Mouse (Mus musculus): Measurements from ENCODE around the gene Tspan14. TPM values are rescaled to one million over a fixed set of nuclear protein-coding genes. Genes with fewer than 3 reads are reported as not detected.

Tspan14 gene
- polyA plus RNA-seq (2011; ENCODE audit: insufficient read depth, insufficient read length, low read depth, missing spikeins): 58.8 and 60.0 TPM in 2 replicates

GRCm38 (mm10) chr14:40966392-40966861, at the start of gene Tspan14:
Gene Tspan14, minus strand, starts transcription at chr14:40966807.
- TF ChIP-seq POLR2A (IDR thresholded peaks at IDR 0.05; ENCODE audit: insufficient read depth, low read length) (no peak), EP300 (IDR thresholded peaks at IDR 0.05; ENCODE audit: insufficient read depth, low read depth, low read length) (no peak), CTCF (IDR thresholded peaks at IDR 0.05; ENCODE audit: low read depth, low read length) (no peak)
- no peaks in the 10 kb centered on the region for H3K9me3 ChIP-seq (replicated peaks; ENCODE audit: control insufficient read depth, insufficient read depth, low read length, poor library complexity, severe bottlenecking)
- peak within 1 kb of the TSS; percentile 98 for H3K4me3 ChIP-seq (ENCODE audit: low read depth, low read length)
- H3K9ac ChIP-seq (ENCODE audit: low read depth, poor library complexity, severe bottlenecking): peak within 1 kb of the TSS; percentile 83
- no peaks in the 10 kb centered on the region for H3K36me3 ChIP-seq (ENCODE audit: control insufficient read depth, insufficient read depth, low read length, poor library complexity, severe bottlenecking)
- no peaks in the 10 kb centered on the region for H3K27me3 ChIP-seq (ENCODE audit: control insufficient read depth, insufficient read depth, low read length, poor library complexity, severe bottlenecking)
- H3K27ac ChIP-seq (ENCODE audit: insufficient read depth, low read length): peak within 1 kb of the TSS; percentile 85
- peaks cover 11% of the 10 kb centered on the region for H3K4me1 ChIP-seq (ENCODE audit: control insufficient read depth, insufficient read depth, low read length)

- Histone ChIP-seq H3K4me3 (ENCODE audit: low read depth, low read length) (no peak overlapping the region), H3K36me3 (ENCODE audit: control insufficient read depth, insufficient read depth, low read length, poor library complexity, severe bottlenecking) (no peaks in the 10 kb centered on the region), H3K4me1 (ENCODE audit: control insufficient read depth, insufficient read depth, low read length) (no peaks in the 10 kb centered on the region), H3K9ac (ENCODE audit: low read depth, poor library complexity, severe bottlenecking) (no peak overlapping the region), H3K9me3 (replicated peaks; ENCODE audit: control insufficient read depth, insufficient read depth, low read length, poor library complexity, severe bottlenecking) (no peaks in the 10 kb centered on the region), H3K27ac (ENCODE audit: insufficient read depth, low read length) (no peak overlapping the region), H3K27me3 (ENCODE audit: control insufficient read depth, insufficient read depth, low read length, poor library complexity, severe bottlenecking) (peaks cover 3% of the 10 kb centered on the region; the same call in 1 of the 2 replicates)
- TF ChIP-seq EP300 (IDR thresholded peaks at IDR 0.05; ENCODE audit: insufficient read depth, low read depth, low read length) (no peak), CTCF (IDR thresholded peaks at IDR 0.05; ENCODE audit: low read depth, low read length) (no peak), POLR2A (IDR thresholded peaks at IDR 0.05; ENCODE audit: insufficient read depth, low read length) (no peak)
Observed at GRCm38 (mm10) chr14:41014701-41015240, 48.2 kb upstream of the Tspan14 start.

DNA sequence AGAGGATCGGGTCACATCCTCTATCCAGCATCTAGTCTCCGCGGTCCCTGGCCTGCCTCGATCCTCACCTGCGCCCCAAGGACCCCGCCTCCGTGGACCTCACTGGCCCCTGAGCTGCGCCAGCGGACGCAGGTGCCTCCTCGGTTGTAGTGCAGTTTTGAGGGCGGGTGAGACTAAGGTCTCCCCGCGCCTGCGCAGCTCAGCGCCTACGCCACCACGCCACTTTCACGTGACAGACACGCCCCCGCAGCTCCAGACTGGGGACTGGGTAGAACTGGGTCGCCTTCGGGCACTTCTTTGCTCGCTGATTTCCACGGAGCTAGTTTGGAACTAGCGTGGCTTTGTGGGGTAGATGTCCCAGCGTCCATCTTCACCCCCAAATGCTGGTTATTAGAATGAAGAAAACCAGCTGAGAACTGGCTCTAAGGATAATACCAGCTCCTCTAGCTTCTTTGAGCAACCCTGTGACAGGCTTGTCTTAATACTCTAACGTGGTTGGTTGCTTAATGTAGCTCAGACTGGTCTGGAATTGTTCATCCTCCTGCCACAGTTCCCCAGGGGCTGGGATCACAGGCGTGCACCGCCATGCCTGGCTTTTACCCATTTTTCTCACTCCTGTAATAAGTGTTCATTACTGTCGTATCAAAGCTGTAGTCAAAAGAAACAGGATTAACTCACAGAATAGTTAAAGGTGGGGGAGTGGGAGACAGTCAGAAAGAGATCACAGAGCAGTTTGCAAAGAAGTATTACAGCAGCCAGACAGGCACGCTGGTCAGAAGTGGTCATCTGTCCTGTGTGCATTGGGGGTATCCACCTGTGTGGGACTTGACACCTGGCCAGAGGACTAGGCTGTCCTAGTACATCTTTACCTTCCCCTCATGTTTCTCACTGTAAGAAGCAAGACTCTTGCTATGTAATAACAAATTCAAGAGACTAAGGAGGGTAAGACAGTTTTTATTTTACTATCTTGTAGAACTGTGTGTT, 47.3 kb upstream of the Tspan14 start, which contains the start of gene Fam213a:
Gene Fam213a, minus strand, starts transcription at position 159 of the 984 bp plus-strand sequence.
- Histone ChIP-seq H3K4me1 (ENCODE audit: control insufficient read depth, insufficient read depth, low read length) (no peaks in the 10 kb centered on the region), H3K36me3 (ENCODE audit: control insufficient read depth, insufficient read depth, low read length, poor library complexity, severe bottlenecking) (no peaks in the 10 kb centered on the region), H3K9me3 (replicated peaks; ENCODE audit: control insufficient read depth, insufficient read depth, low read length, poor library complexity, severe bottlenecking) (no peaks in the 10 kb centered on the region), H3K27ac (ENCODE audit: insufficient read depth, low read length) (no peak within 1 kb of the TSS), H3K27me3 (ENCODE audit: control insufficient read depth, insufficient read depth, low read length, poor library complexity, severe bottlenecking) (peaks cover 3% of the 10 kb centered on the region; the same call in 1 of the 2 replicates), H3K4me3 (ENCODE audit: low read depth, low read length) (peak within 1 kb of the TSS; percentile 29), H3K9ac (ENCODE audit: low read depth, poor library complexity, severe bottlenecking) (no peak within 1 kb of the TSS)
- TF ChIP-seq CTCF (IDR thresholded peaks at IDR 0.05; ENCODE audit: low read depth, low read length): no peak
- no peak for TF ChIP-seq POLR2A (IDR thresholded peaks at IDR 0.05; ENCODE audit: insufficient read depth, low read length)
- no peak for TF ChIP-seq EP300 (IDR thresholded peaks at IDR 0.05; ENCODE audit: insufficient read depth, low read depth, low read length)

GRCm38 (mm10) chr14:41013143-41013542, 46.5 kb upstream of the Tspan14 start:
- H3K27me3 ChIP-seq (ENCODE audit: control insufficient read depth, insufficient read depth, low read length, poor library complexity, severe bottlenecking): peaks cover 3% of the 10 kb centered on the region; the same call in 1 of the 2 replicates
- no peaks in the 10 kb centered on the region for H3K36me3 ChIP-seq (ENCODE audit: control insufficient read depth, insufficient read depth, low read length, poor library complexity, severe bottlenecking)
- no peak overlapping the region for H3K27ac ChIP-seq (ENCODE audit: insufficient read depth, low read length)
- peak overlapping the region; percentile 29 for H3K4me3 ChIP-seq (ENCODE audit: low read depth, low read length)
- H3K9ac ChIP-seq (ENCODE audit: low read depth, poor library complexity, severe bottlenecking): no peak overlapping the region
- H3K4me1 ChIP-seq (ENCODE audit: control insufficient read depth, insufficient read depth, low read length): no peaks in the 10 kb centered on the region
- no peak for TF ChIP-seq POLR2A (IDR thresholded peaks at IDR 0.05; ENCODE audit: insufficient read depth, low read length)
- no peak for TF ChIP-seq EP300 (IDR thresholded peaks at IDR 0.05; ENCODE audit: insufficient read depth, low read depth, low read length)
- TF ChIP-seq CTCF (IDR thresholded peaks at IDR 0.05; ENCODE audit: low read depth, low read length): no peak
- no peaks in the 10 kb centered on the region for H3K9me3 ChIP-seq (replicated peaks; ENCODE audit: control insufficient read depth, insufficient read depth, low read length, poor library complexity, severe bottlenecking)

- no peak overlapping the region for H3K9ac ChIP-seq (ENCODE audit: low read depth, poor library complexity, severe bottlenecking)
- H3K27me3 ChIP-seq (ENCODE audit: control insufficient read depth, insufficient read depth, low read length, poor library complexity, severe bottlenecking): peaks cover 3% of the 10 kb centered on the region; the same call in 1 of the 2 replicates
- no peak overlapping the region for H3K4me3 ChIP-seq (ENCODE audit: low read depth, low read length)
- H3K4me1 ChIP-seq (ENCODE audit: control insufficient read depth, insufficient read depth, low read length): no peaks in the 10 kb centered on the region
- TF ChIP-seq CTCF (IDR thresholded peaks at IDR 0.05; ENCODE audit: low read depth, low read length) (no peak), EP300 (IDR thresholded peaks at IDR 0.05; ENCODE audit: insufficient read depth, low read depth, low read length) (no peak), POLR2A (IDR thresholded peaks at IDR 0.05; ENCODE audit: insufficient read depth, low read length) (no peak)
- no peak overlapping the region for H3K27ac ChIP-seq (ENCODE audit: insufficient read depth, low read length)
- H3K36me3 ChIP-seq (ENCODE audit: control insufficient read depth, insufficient read depth, low read length, poor library complexity, severe bottlenecking): no peaks in the 10 kb centered on the region
- H3K9me3 ChIP-seq (replicated peaks; ENCODE audit: control insufficient read depth, insufficient read depth, low read length, poor library complexity, severe bottlenecking): no peaks in the 10 kb centered on the region
Observed at GRCm38 (mm10) chr14:41011916-41012315, 45.3 kb upstream of the Tspan14 start.

Measured in ES-Bruce4 (cell line).